Mouse (Mus musculus): ENCODE results near the gene Psmd5.

DNA sequence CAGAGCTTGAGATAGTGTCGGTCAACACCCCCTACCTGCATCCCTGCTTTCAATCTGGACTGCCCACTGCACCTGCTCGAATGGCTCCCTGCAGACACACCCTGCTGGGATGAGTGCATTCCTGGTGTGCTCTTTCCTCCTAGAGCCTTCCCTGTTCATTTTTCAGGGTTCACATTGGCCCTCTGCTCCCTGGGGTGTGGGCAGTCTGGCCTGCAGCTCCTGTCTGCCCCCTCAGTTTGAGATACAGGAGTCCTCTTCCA lies 40.0 kb upstream of the Psmd5 start:
- TF ChIP-seq CTCF (IDR thresholded peaks at IDR 0.05; ENCODE audit: low read depth) (no peak), EP300 (optimal IDR thresholded peaks at IDR 0.05) (no peak)

Data from stomach, postnatal 0 days (tissue).